Mouse (Mus musculus) embryo, embryonic 9.5 days (tissue): ENCODE measurements at regions not wholly inside any gene's neighbourhood (a gene's known extent, or its start where the extent isn't known, plus 50 kb on each side); places are given as distances from the start of the nearest gene placed in this dataset.

ENCODE experiments used
- DNase-seq: peaks from one replicate; pipeline ENCODE4 v3.0.0-alpha.2; 2017; ENCODE audit errors: extremely low spot score

DNA sequence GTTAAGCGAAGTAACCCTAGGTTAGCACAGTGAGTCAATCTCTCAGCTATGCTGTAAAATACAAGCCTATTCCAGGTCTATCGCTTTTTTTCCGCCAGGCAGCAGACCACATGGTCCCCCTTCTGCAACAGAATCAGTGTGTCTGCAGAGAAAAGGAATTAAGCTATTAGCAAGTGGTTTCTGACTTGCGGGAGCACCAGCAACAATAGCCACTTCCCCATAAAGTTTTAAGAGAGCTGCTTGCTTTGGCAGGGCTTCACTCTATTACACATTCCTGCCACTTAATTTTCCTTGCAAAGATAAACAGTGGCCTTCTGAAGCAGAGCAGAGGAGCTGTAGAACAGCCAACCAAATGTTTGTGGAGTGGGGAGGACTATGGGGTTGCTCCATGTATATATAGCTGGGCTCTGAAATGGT is 59.8 kb upstream of the Osmr start:
- DNase-seq: no peak

DNA sequence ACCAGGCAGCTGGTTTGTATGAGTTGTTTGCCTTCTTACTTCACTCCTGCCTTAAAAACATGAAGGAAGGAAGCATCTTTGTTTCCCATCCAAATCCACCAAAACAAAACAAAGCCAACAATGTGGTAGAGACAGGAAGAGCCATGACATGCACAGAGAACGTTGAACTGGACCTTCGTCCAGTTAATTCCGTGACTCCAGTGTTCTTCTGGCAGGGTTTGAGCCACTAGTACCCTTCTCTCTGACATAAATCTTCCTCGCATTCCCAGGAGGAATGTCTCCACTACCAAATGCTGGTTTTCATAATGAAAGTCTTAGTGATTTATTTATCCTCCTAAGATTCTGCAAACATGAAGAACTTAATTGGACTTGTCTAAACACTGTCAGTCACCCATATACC is 66.7 kb upstream of the Osmr start:
- DNase-seq: no peak

GRCm38 (mm10) chr15:6949236-6949635 is 74.5 kb upstream of the Osmr start:
- no peak for DNase-seq

GRCm38 (mm10) chr15:6949686-6950085 is 74.9 kb upstream of the Osmr start:
- no peak for DNase-seq

GRCm38 (mm10) chr15:6950503-6950902 is 75.7 kb upstream of the Osmr start:
- no peak for DNase-seq

DNA sequence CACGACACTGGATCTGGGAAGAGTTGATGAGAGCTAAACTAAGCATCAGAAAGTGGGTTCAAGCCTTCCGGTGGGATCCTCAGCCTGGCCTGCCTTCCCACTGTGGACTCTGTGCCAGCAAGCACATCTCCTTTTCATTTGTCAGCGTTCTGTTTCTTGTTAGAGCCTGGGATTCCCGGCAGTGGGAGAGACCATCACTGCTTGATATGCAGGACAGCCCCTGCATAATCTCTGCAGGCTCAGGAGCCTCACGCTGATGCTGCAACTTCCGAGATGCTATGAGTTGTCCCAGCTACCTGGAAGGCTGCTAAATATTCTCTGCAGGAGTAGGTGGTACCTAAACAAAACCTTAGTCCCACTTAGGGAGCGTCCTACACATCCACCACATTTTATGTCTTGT is 78.8 kb upstream of the Osmr start:
- DNase-seq: no peak

DNA sequence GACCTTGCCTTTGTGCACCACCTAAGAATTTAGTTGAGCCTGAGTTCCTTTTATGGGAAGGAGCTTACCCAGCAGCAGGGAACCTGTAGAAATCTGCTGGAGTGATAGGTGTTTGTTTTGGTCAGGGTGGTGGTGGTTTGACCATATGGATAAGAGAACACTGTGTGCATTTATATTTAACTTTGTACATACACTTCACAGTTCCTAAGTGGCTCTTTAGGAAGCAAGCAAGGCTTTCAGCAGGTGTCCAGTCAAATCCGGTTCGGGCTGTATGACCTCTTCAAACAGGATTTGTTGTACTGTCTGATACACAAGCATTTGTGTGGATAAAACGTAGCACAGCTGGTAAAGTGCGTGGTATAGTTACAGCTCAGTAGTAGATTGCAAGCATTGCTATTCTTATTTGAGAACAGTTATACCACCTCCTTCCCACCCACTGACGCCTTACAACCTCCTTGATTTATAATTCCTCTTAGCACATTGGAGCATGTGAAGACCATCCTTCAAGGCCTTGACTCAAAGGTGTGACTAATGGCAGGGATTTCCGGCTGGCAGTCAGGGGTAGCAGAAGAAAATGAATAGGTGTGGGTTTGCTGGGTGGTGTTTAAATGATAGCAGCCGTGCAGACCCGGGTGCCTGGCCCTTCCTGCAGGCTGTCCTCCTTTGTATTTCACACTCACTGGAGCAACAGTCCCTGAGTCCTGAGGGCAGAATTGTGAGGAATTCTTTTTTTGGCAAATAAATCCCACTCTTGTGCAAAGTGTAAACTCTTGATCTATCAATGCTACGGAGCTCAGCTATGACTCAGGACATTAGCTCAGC is 79.4 kb upstream of the Osmr start:
- DNase-seq: peak; percentile 7

- no peak for DNase-seq
Observed at GRCm38 (mm10) chr15:6959911-6960310, 85.1 kb upstream of the Osmr start.

DNA sequence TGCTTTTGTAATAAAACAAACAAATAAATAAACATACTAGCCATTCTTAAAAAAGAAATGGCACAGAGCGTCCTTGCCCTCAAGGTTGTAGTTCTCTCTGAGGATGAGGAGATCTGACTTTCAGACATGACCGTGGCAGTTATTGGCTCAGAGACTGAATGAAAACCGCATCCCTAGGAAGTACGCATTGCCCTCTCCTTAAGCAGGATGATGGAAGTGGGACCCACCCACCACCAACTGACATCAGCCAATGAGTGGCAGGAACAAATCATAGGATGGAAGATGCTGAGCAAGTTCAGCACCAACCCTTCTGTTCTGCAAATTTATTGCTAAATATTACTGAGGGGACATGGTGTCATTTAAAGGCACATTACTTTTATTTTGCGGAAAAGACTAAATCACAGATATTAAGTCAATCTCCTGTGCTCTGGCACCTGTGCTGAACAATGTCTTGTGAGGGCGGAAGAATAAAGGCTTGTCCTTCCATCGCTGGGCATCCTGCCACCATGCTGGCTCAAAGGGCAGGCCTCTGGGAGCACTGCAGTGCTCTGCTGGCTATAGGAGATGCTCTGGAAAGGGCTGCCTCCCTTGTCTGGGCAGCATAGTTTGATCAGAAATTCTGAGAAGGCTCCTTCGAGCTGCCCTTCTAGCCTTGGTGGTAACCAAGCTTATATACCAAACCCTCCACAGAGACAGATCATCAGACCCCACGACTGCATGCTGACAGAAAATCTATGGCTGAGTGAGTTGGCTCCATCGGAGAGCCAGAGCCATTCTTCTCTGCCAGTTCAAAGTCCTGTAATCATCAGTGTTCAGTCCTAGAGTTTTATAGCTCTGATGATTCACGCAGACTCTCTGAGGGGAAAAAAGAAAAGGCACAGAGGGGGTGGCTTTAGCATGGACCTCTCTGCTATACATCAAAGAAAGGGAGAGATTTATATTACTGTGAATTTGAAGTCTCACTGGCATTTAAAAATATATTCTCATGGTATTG is 86.3 kb upstream of the Osmr start:
- no peak for DNase-seq

DNA sequence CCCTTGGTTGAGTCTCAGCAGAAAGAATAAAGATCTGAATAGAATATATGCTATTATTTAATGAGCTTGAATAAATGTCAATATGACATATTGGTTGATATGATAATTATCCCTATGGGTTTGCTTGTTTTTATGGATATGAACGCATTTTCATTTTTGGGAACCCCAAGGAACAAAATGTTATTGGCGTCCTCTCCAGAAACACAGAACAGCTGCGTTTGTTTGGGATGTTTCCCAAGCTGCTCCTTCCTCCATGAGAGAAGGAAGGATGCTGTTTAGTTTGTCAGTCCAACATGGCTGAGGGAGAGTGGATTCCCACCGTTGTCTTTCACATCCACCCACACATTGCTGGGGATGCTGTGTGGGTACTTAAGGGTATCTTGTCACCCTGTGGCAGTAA is 89.9 kb upstream of the Osmr start:
- no peak for DNase-seq

GRCm38 (mm10) chr15:6965446-6965845 is 90.7 kb upstream of the Osmr start:
- DNase-seq: no peak

GRCm38 (mm10) chr15:6974410-6974809 is 99.6 kb upstream of the Osmr start:
- no peak for DNase-seq

- no peak for DNase-seq
Observed at GRCm38 (mm10) chr15:6981430-6981829, 106.7 kb upstream of the Osmr start.

DNA sequence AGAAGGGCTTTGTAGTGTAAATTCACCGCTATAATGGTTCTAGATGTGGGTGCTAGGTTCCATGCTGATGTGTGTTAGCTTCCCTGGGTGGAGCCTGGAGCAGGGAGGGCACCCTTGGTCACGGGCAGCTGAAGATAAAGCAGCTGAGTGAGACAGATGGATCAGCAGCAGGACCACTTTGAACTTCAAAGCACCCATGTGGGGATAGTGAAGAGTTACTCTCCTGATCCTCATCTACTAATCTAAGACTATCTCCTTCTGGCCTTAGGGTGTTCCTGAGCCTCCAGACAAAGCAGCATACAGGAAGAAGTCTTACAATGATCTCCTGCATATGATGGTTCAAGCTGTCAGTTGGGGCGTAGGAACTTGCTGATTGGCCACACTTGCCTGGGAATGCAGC is 107.1 kb upstream of the Lifr start:
- no peak for DNase-seq

- no peak for DNase-seq
Observed at GRCm38 (mm10) chr15:6988187-6988586, 102.2 kb upstream of the Lifr start.

- no peak for DNase-seq
Observed at GRCm38 (mm10) chr15:6989094-6989493, 101.3 kb upstream of the Lifr start.

GRCm38 (mm10) chr15:6993226-6993625 is 97.2 kb upstream of the Lifr start:
- no peak for DNase-seq

- no peak for DNase-seq
Observed at GRCm38 (mm10) chr15:6995246-6995645, 95.2 kb upstream of the Lifr start.

DNA sequence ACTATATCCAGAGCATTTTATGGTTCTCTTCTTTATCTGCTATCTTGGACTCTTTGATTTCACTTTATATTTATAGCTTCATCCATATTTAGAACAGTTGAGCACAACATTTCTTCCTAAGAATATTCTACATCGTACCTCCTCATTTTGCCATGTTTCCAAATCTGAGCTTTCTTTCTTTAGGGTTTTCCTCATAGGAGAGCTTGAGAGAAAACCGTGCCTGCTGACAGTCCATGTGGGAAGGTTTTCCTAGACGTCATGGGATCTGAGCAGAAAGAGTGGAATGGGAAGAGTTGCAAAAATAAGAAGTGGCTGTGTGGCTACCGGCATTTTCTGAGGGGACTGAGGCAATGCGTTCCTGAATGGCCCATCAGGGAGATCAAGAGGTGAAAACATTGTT is 92.5 kb upstream of the Lifr start:
- no peak for DNase-seq

GRCm38 (mm10) chr15:6998576-6999070 is 91.8 kb upstream of the Lifr start:
- no peak for DNase-seq

DNA sequence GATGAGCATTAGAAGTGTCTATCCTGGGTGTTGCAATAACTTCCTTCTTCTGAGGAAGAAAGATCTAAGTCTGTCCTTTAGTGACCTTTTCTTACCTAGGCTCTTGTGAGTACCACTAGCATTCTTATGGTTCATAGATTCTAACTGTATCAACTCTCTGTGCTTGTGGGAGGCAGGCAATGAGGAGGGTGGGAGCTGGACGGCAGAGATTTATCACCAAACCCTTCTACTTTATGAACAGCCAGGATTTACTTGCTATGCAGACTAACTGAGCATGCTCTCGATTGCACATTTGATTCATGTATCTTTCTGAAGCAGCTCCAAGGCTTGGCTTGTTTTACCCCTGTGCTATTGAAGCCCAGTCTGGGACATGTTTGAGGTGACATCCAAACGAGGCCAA is 90.7 kb upstream of the Lifr start:
- no peak for DNase-seq

DNA sequence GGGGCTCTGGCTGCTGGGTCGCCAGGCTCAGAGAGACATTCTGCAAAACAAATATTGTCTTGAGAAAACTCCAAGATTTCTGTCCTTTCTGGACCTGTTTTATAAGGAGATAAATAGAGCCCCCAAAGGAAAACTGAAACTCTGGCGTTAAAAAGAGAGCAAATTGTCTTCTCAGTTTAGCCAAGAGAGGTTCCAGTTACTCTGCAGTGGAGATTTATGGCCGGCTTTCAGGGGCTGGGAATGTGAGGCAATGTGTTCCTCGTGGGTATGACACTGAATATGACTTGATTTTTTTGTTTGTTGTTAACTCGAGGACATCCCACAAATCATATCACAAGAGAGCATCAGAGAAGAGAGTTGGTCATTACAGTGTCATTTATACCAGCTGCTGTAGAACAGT is 88.2 kb upstream of the Lifr start:
- no peak for DNase-seq

GRCm38 (mm10) chr15:7003311-7003710 is 87.1 kb upstream of the Lifr start:
- DNase-seq: no peak
